Mouse (Mus musculus) erythroblast, embryonic 14.5 days (primary cell): Measurements from ENCODE around the gene Lrrc20. TPM values are rescaled to one million over a fixed set of nuclear protein-coding genes. Genes with fewer than 3 reads are reported as not detected.

Experiments used
- H3K27me3 ChIP-seq: 2 replicates; pipeline ENCODE4 v1.6.1; 2012; ENCODE audit warnings: inconsistent platforms; ENCODE audit not compliant: control insufficient read depth
- H3K36me3 ChIP-seq: 2 replicates; pipeline ENCODE4 v1.6.1; 2012; ENCODE audit warnings: mild to moderate bottlenecking, inconsistent platforms; ENCODE audit not compliant: control insufficient read depth
- H3K4me1 ChIP-seq: 2 replicates; pipeline ENCODE4 v1.6.1; 2012; ENCODE audit warnings: inconsistent platforms; ENCODE audit not compliant: control insufficient read depth
- H3K4me3 ChIP-seq: replicated peaks from 2 replicates; pipeline ENCODE3; 2012; ENCODE audit warnings: moderate library complexity, mild to moderate bottlenecking, inconsistent platforms
- H3K9me3 ChIP-seq: 2 replicates; pipeline ENCODE4 v1.6.1; 2012; ENCODE audit warnings: low read length, inconsistent platforms, mixed read lengths; ENCODE audit not compliant: control insufficient read depth
- GATA1 ChIP-seq: IDR thresholded peaks from 2 replicates; pipeline ENCODE4 v1.6.1; 2012; ENCODE audit warnings: low read length, inconsistent platforms, mixed read lengths
- TAL1 ChIP-seq: IDR thresholded peaks from 3 replicates; pipeline ENCODE4 v1.6.1; 2012; ENCODE audit warnings: low read length, inconsistent platforms, mixed read lengths
- polyA plus RNA-seq: library from polyadenylated mRNA; stranded (reverse); fragments of >175 nt; gene quantifications from 2 replicates; pipeline ENCODE4 v1.2.3, GENCODE M21; 2012

Lrrc20 gene
- polyA plus RNA-seq, 1 experiment: 2.4 TPM

DNA sequence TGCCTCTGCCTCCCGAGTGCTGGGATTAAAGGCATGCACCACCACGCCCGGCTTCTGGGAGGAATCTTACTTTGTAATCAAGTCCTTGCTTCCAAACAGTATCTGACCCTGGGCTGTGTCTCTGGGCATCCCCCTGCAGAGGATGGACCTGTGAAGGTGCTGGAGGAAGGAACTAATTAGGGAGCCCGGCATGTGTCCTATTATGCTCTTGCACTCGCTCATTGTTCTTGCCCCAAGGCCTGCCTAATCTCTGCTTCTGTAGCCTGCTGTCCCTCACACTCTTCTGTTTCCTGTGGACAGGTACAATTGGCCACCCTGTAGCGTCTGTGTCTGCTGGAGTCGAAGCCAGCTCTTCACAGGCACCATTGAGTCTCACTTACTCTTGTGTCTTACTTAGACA, 25.2 kb downstream of the Lrrc20 start:
- no peak for TF ChIP-seq GATA1
- no peak for TF ChIP-seq TAL1
- H3K9me3 ChIP-seq: no peaks in the 10 kb centered on the region
- 0 out of 2 replicates have a peak, but pooled peaks cover 3% of the 10 kb centered on the region for H3K4me1 ChIP-seq
- H3K27me3 ChIP-seq: no peaks in the 10 kb centered on the region
- no peak overlapping the region for H3K4me3 ChIP-seq
- peaks cover 5% of the 10 kb centered on the region for H3K36me3 ChIP-seq

DNA sequence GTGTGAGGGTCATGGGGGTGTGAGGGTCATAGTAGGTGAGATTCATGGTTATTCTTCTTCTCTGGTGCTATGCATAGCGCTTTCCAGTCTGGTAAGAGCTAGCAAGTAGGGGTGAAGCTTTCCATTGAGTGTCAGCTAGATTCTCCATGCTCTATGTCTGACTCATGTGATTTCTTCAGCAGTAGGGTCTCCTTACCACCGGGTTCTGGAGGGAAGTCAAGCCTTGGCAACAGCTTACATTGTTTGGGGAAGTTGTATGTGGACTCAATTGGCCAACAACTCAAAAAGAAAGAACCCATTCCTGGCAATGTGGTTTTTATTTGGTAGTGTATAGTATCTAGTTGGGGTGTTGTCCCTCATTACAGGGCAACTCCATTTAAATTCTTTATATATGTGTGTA, 28.5 kb downstream of the Lrrc20 start:
- no peaks in the 10 kb centered on the region for H3K4me1 ChIP-seq
- no peaks in the 10 kb centered on the region; the same call in 1 of the 2 replicates for H3K36me3 ChIP-seq
- no peak for TF ChIP-seq TAL1
- no peak for TF ChIP-seq GATA1
- H3K4me3 ChIP-seq: no peak overlapping the region
- H3K27me3 ChIP-seq: no peaks in the 10 kb centered on the region
- no peaks in the 10 kb centered on the region for H3K9me3 ChIP-seq

- Histone ChIP-seq H3K27me3 (no peaks in the 10 kb centered on the region), H3K4me3 (no peak overlapping the region), H3K4me1 (peaks cover 5% of the 10 kb centered on the region; the same call in 1 of the 2 replicates), H3K36me3 (no peaks in the 10 kb centered on the region; the same call in 1 of the 2 replicates), H3K9me3 (no peaks in the 10 kb centered on the region)
- TF ChIP-seq TAL1 (no peak), GATA1 (no peak)
Observed at GRCm38 (mm10) chr10:61506381-61507200, 31.0 kb downstream of the Lrrc20 start.

- Histone ChIP-seq H3K9me3 (no peaks in the 10 kb centered on the region), H3K27me3 (no peaks in the 10 kb centered on the region), H3K4me1 (peaks cover 5% of the 10 kb centered on the region; the same call in 1 of the 2 replicates), H3K4me3 (no peak overlapping the region), H3K36me3 (no peaks in the 10 kb centered on the region)
- TF ChIP-seq GATA1 (no peak), TAL1 (no peak)
Observed at GRCm38 (mm10) chr10:61509873-61510272, 34.3 kb downstream of the Lrrc20 start.

- peaks cover 9% of the 10 kb centered on the region for H3K4me1 ChIP-seq
- no peak for TF ChIP-seq GATA1
- no peak overlapping the region for H3K4me3 ChIP-seq
- no peaks in the 10 kb centered on the region for H3K27me3 ChIP-seq
- no peaks in the 10 kb centered on the region for H3K36me3 ChIP-seq
- no peaks in the 10 kb centered on the region for H3K9me3 ChIP-seq
Observed at GRCm38 (mm10) chr10:61510809-61511208, 35.2 kb downstream of the Lrrc20 start.

DNA sequence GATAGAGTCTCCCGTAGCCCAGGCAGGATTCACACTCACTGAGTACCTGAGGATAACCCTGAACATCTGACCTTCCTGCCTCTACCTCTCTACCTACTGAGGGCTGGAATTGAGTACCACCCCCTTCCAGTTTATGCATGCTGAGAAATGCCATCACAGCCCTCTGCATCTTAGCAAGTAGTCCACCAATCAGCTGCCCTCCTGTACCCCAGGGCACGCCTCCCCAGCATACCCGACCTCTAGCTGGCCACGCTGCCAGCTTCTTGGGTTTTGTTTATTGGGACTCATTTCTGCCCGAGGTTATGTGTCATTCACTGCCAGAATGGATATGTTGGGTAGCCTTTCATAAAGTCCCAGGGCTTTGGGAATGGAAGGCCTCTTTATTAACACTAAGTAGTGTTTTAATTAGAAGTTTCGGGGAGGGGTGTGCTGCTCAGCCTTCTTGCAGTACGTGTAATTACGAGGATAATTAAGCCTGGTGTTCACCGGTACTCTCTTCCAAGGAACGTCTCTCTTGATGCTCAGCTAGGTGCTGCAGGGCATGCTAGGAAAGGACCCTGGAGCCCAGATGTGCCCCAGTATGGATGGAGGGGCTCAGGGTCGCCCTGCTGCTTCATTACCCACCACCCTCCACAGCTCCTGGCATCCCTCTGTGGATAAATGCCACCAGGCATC, 36.8 kb downstream of the Lrrc20 start:
- Histone ChIP-seq H3K27me3 (no peaks in the 10 kb centered on the region), H3K4me1 (peaks cover 24% of the 10 kb centered on the region), H3K9me3 (no peaks in the 10 kb centered on the region), H3K36me3 (no peaks in the 10 kb centered on the region), H3K4me3 (no peak overlapping the region)
- no peak for TF ChIP-seq GATA1
- TF ChIP-seq TAL1: no peak

DNA sequence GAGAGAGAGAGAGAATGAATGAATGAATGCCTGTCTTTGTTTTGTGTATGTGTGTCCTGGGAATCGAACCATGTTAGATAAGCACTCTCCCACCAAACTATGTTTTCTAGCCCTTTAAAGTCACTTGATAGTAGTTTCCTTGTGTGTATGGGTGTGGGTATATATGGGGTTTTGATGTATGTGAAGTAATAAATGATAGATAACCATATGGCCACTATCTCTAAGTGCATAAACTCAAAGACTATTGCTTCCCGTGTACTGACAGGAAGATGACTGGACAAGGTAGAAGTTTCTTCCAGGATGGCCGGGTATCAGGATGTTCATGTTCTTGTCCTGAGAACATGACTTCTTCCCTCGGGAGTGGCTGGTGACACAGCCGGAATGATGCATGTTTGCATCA, 41.3 kb downstream of the Lrrc20 start:
- Histone ChIP-seq H3K27me3 (no peaks in the 10 kb centered on the region), H3K9me3 (peaks cover 12% of the 10 kb centered on the region), H3K4me1 (peaks cover 34% of the 10 kb centered on the region), H3K36me3 (peaks cover 8% of the 10 kb centered on the region), H3K4me3 (no peak overlapping the region)
- TF ChIP-seq GATA1 (no peak), TAL1 (no peak)

DNA sequence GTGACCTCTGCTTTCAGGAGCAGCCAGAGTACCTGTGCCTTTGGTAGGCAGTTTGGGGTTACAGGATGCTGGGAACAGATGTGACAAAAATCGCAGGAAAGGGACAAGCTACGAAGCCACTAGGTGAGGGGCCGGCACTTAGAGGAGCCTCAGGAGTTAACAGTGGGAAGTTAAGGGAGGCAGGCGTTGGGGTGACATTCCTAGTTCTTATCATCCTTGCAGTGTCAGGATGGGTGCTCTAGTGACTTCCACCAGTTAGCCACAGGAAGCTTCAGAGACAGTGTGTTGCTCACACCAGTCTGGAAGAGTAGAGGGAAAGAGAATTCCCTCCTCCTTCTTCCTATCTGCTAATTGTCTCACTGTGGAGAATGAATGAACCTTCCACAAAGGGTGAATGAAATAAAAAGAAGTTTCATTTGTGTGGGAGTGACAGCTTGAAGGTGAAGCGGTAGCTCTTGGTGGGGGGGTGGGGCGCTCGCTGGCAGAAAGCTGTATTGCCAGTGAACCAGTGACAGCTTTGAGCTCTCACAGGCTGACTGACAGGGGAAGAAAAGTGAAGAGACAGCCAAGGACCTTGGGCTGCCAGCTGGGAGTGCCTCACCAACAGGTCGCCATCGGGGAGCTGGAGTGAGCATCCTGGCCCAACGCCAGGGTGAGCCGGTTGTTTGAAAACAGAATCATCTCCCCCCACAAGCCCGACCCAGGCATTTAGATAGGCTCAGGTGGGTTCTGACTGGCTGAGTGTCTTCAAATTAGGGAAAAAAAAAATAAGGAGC, 41.9 kb downstream of the Lrrc20 start:
- no peak for TF ChIP-seq GATA1
- TF ChIP-seq TAL1: no peak
- H3K9me3 ChIP-seq: peaks cover 12% of the 10 kb centered on the region
- H3K4me1 ChIP-seq: peaks cover 34% of the 10 kb centered on the region
- H3K36me3 ChIP-seq: peaks cover 8% of the 10 kb centered on the region
- H3K4me3 ChIP-seq: no peak overlapping the region
- H3K27me3 ChIP-seq: no peaks in the 10 kb centered on the region

DNA sequence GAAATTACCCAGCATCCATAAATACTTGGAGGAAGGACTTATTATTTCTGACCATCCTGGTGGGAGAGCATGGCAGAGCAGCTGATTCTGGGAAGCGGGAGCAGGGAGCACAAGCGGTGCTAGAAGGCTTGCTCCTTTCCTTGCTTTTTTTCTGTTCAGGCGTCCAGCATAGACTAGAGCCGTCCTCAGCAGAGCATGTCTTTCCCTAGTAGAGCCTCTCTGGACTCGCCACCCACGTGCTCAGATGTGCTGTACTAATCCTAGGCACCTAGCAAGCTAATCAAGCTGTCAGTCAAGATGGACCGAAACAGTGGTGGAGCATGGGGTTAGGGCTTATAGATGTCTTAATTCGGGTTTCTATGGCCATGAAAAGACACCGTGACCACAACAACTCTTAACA, 42.7 kb downstream of the Lrrc20 start:
- peaks cover 34% of the 10 kb centered on the region for H3K4me1 ChIP-seq
- H3K36me3 ChIP-seq: peaks cover 8% of the 10 kb centered on the region
- no peak overlapping the region for H3K4me3 ChIP-seq
- no peaks in the 10 kb centered on the region for H3K27me3 ChIP-seq
- peaks cover 12% of the 10 kb centered on the region for H3K9me3 ChIP-seq
- TF ChIP-seq TAL1: no peak
- TF ChIP-seq GATA1: no peak
